Mouse (Mus musculus): ENCODE results near the gene Cd6. TPM values are rescaled to one million over a fixed set of nuclear protein-coding genes. Genes with fewer than 3 reads are reported as not detected.

Cd6 gene
- polyA plus RNA-seq, 1 experiment from 2014 or later: not detected

GRCm38 (mm10) chr19:10758708-10759107 is 71.2 kb downstream of the Cd6 start:
- Histone ChIP-seq H3K9ac (replicated peaks) (no peak overlapping the region), H3K36me3 (no peaks in the 10 kb centered on the region), H3K9me3 (no peaks in the 10 kb centered on the region), H3K4me2 (no peak overlapping the region), H3K4me3 (replicated peaks) (no peak overlapping the region), H3K27ac (no peak overlapping the region), H3K27me3 (no peaks in the 10 kb centered on the region), H3K4me1 (replicated peaks) (no peaks in the 10 kb centered on the region)
- 67% methylated on average over 6 of the region's 6 CpGs for WGBS
- ATAC-seq (ENCODE audit: insufficient number of reproducible peaks, insufficient read depth, low FRiP score, low TSS enrichment, low read depth): no peak

GRCm38 (mm10) chr19:10757526-10757925 is 72.3 kb downstream of the Cd6 start:
- Histone ChIP-seq H3K9ac (replicated peaks) (no peak overlapping the region), H3K36me3 (no peaks in the 10 kb centered on the region), H3K27me3 (no peaks in the 10 kb centered on the region), H3K4me1 (replicated peaks) (no peaks in the 10 kb centered on the region), H3K27ac (no peak overlapping the region), H3K4me3 (replicated peaks) (no peak overlapping the region), H3K4me2 (no peak overlapping the region), H3K9me3 (no peaks in the 10 kb centered on the region)
- no peak for ATAC-seq (ENCODE audit: insufficient number of reproducible peaks, insufficient read depth, low FRiP score, low TSS enrichment, low read depth)
- 77% methylated on average over 2 of the region's 2 CpGs for WGBS

- no peaks in the 10 kb centered on the region for H3K36me3 ChIP-seq
- no peaks in the 10 kb centered on the region for H3K27me3 ChIP-seq
- no peak overlapping the region for H3K9ac ChIP-seq (replicated peaks)
- no peak overlapping the region for H3K4me2 ChIP-seq
- H3K4me3 ChIP-seq (replicated peaks): no peak overlapping the region
- ATAC-seq (ENCODE audit: insufficient number of reproducible peaks, insufficient read depth, low FRiP score, low TSS enrichment, low read depth): no peak
- H3K9me3 ChIP-seq: no peaks in the 10 kb centered on the region
- H3K27ac ChIP-seq: no peak overlapping the region
- no peaks in the 10 kb centered on the region for H3K4me1 ChIP-seq (replicated peaks)
Observed at GRCm38 (mm10) chr19:10757125-10757524, 72.7 kb downstream of the Cd6 start.

GRCm38 (mm10) chr19:10752646-10753045 is 77.2 kb downstream of the Cd6 start:
- Histone ChIP-seq H3K9ac (replicated peaks) (no peak overlapping the region), H3K27ac (no peak overlapping the region), H3K9me3 (no peaks in the 10 kb centered on the region), H3K36me3 (no peaks in the 10 kb centered on the region), H3K4me2 (no peak overlapping the region), H3K27me3 (no peaks in the 10 kb centered on the region), H3K4me1 (replicated peaks) (no peaks in the 10 kb centered on the region), H3K4me3 (replicated peaks) (no peak overlapping the region)
- ATAC-seq (ENCODE audit: insufficient number of reproducible peaks, insufficient read depth, low FRiP score, low TSS enrichment, low read depth): no peak
- WGBS: 94% methylated on average over 5 of the region's 5 CpGs

GRCm38 (mm10) chr19:10752106-10752505 is 77.8 kb downstream of the Cd6 start:
- Histone ChIP-seq H3K27ac (no peak overlapping the region), H3K9ac (replicated peaks) (no peak overlapping the region), H3K4me3 (replicated peaks) (no peak overlapping the region), H3K36me3 (no peaks in the 10 kb centered on the region), H3K4me1 (replicated peaks) (no peaks in the 10 kb centered on the region), H3K9me3 (no peaks in the 10 kb centered on the region), H3K27me3 (no peaks in the 10 kb centered on the region), H3K4me2 (no peak overlapping the region)
- WGBS: 92% methylated on average over 6 of the region's 6 CpGs
- no peak for ATAC-seq (ENCODE audit: insufficient number of reproducible peaks, insufficient read depth, low FRiP score, low TSS enrichment, low read depth)

- Histone ChIP-seq H3K9ac (replicated peaks) (no peak overlapping the region), H3K27ac (no peak overlapping the region), H3K27me3 (no peaks in the 10 kb centered on the region), H3K4me3 (replicated peaks) (no peak overlapping the region), H3K36me3 (no peaks in the 10 kb centered on the region), H3K4me2 (no peak overlapping the region), H3K9me3 (no peaks in the 10 kb centered on the region), H3K4me1 (replicated peaks) (no peaks in the 10 kb centered on the region)
- WGBS: 67% methylated on average over 1 of the region's 1 CpGs
- no peak for ATAC-seq (ENCODE audit: insufficient number of reproducible peaks, insufficient read depth, low FRiP score, low TSS enrichment, low read depth)
Observed at GRCm38 (mm10) chr19:10751607-10752006, 78.3 kb downstream of the Cd6 start.

- Histone ChIP-seq H3K9ac (replicated peaks) (no peak overlapping the region), H3K27ac (no peak overlapping the region), H3K9me3 (no peaks in the 10 kb centered on the region), H3K4me2 (no peak overlapping the region), H3K27me3 (no peaks in the 10 kb centered on the region), H3K4me1 (replicated peaks) (no peaks in the 10 kb centered on the region), H3K36me3 (no peaks in the 10 kb centered on the region), H3K4me3 (replicated peaks) (no peak overlapping the region)
- ATAC-seq (ENCODE audit: insufficient number of reproducible peaks, insufficient read depth, low FRiP score, low TSS enrichment, low read depth): no peak
- 80% methylated on average over 6 of the region's 6 CpGs for WGBS
Observed at GRCm38 (mm10) chr19:10750161-10750560, 79.7 kb downstream of the Cd6 start.

GRCm38 (mm10) chr19:10749295-10749694 is 80.6 kb downstream of the Cd6 start:
- Histone ChIP-seq H3K27me3 (no peaks in the 10 kb centered on the region), H3K27ac (no peak overlapping the region), H3K9ac (replicated peaks) (no peak overlapping the region), H3K36me3 (no peaks in the 10 kb centered on the region), H3K4me1 (replicated peaks) (no peaks in the 10 kb centered on the region), H3K4me3 (replicated peaks) (no peak overlapping the region), H3K9me3 (no peaks in the 10 kb centered on the region), H3K4me2 (no peak overlapping the region)
- WGBS: 88% methylated on average over 6 of the region's 6 CpGs
- no peak for ATAC-seq (ENCODE audit: insufficient number of reproducible peaks, insufficient read depth, low FRiP score, low TSS enrichment, low read depth)

- Histone ChIP-seq H3K9ac (replicated peaks) (no peak overlapping the region), H3K4me3 (replicated peaks) (no peak overlapping the region), H3K27ac (no peak overlapping the region), H3K27me3 (no peaks in the 10 kb centered on the region), H3K4me2 (no peak overlapping the region), H3K9me3 (no peaks in the 10 kb centered on the region), H3K36me3 (no peaks in the 10 kb centered on the region), H3K4me1 (replicated peaks) (no peaks in the 10 kb centered on the region)
- ATAC-seq (ENCODE audit: insufficient number of reproducible peaks, insufficient read depth, low FRiP score, low TSS enrichment, low read depth): no peak
- WGBS: 66% methylated on average over 11 of the region's 11 CpGs
Observed at GRCm38 (mm10) chr19:10748401-10749102, 81.3 kb downstream of the Cd6 start.

GRCm38 (mm10) chr19:10747718-10748117 is 82.1 kb downstream of the Cd6 start:
- no peak overlapping the region for H3K4me2 ChIP-seq
- H3K36me3 ChIP-seq: no peaks in the 10 kb centered on the region
- 81% methylated on average over 6 of the region's 6 CpGs for WGBS
- no peak overlapping the region for H3K27ac ChIP-seq
- H3K27me3 ChIP-seq: no peaks in the 10 kb centered on the region
- H3K9ac ChIP-seq (replicated peaks): no peak overlapping the region
- H3K4me3 ChIP-seq (replicated peaks): no peak overlapping the region
- no peaks in the 10 kb centered on the region for H3K9me3 ChIP-seq
- H3K4me1 ChIP-seq (replicated peaks): no peaks in the 10 kb centered on the region
- no peak for ATAC-seq (ENCODE audit: insufficient number of reproducible peaks, insufficient read depth, low FRiP score, low TSS enrichment, low read depth)

- WGBS: 88% methylated on average over 7 of the region's 7 CpGs
- Histone ChIP-seq H3K27me3 (no peaks in the 10 kb centered on the region), H3K4me1 (replicated peaks) (no peaks in the 10 kb centered on the region), H3K4me3 (replicated peaks) (no peak overlapping the region), H3K4me2 (no peak overlapping the region), H3K27ac (no peak overlapping the region), H3K36me3 (no peaks in the 10 kb centered on the region), H3K9me3 (no peaks in the 10 kb centered on the region), H3K9ac (replicated peaks) (no peak overlapping the region)
- no peak for ATAC-seq (ENCODE audit: insufficient number of reproducible peaks, insufficient read depth, low FRiP score, low TSS enrichment, low read depth)
Observed at GRCm38 (mm10) chr19:10747182-10747581, 82.7 kb downstream of the Cd6 start.

- Histone ChIP-seq H3K36me3 (no peaks in the 10 kb centered on the region), H3K27me3 (no peaks in the 10 kb centered on the region), H3K4me2 (no peak overlapping the region), H3K27ac (no peak overlapping the region), H3K4me1 (replicated peaks) (0 out of 2 replicates have a peak, but pooled peaks cover 4% of the 10 kb centered on the region), H3K4me3 (replicated peaks) (no peak overlapping the region), H3K9me3 (no peaks in the 10 kb centered on the region), H3K9ac (replicated peaks) (no peak overlapping the region)
- no peak for ATAC-seq (ENCODE audit: insufficient number of reproducible peaks, insufficient read depth, low FRiP score, low TSS enrichment, low read depth)
- WGBS: 73% methylated on average over 3 of the region's 3 CpGs
Observed at GRCm38 (mm10) chr19:10742565-10742964, 87.3 kb downstream of the Cd6 start.

Data from limb, embryonic 12.5 days (tissue).